Mouse (Mus musculus): ENCODE data around the gene Ptgis. TPM values are rescaled to one million over a fixed set of nuclear protein-coding genes. Genes with fewer than 3 reads are reported as not detected.

Gene Ptgis
- polyA plus RNA-seq, 1 experiment: not detected

GRCm38 (mm10) chr2:167181096-167181495 is 59.3 kb downstream of the Ptgis start:
- TF ChIP-seq POLR2A (IDR thresholded peaks at IDR 0.05; ENCODE audit: insufficient read depth, low read depth, low read length): no peak
- no peak for TF ChIP-seq CTCF (IDR thresholded peaks at IDR 0.05; ENCODE audit: insufficient read depth, low read depth, low read length)
- Histone ChIP-seq H3K4me3 (ENCODE audit: insufficient read depth, low read depth, low read length) (no peak overlapping the region), H3K27ac (ENCODE audit: insufficient read depth, low read depth, low read length) (no peak overlapping the region), H3K4me1 (ENCODE audit: control insufficient read depth, insufficient read depth, low read length) (peaks cover 50% of the 10 kb centered on the region)
- WGBS: 77% methylated on average over 8 of the region's 8 CpGs

GRCm38 (mm10) chr2:167179301-167179700 is 61.1 kb downstream of the Ptgis start:
- peaks cover 49% of the 10 kb centered on the region for H3K4me1 ChIP-seq (ENCODE audit: control insufficient read depth, insufficient read depth, low read length)
- no peak for TF ChIP-seq CTCF (IDR thresholded peaks at IDR 0.05; ENCODE audit: insufficient read depth, low read depth, low read length)
- TF ChIP-seq POLR2A (IDR thresholded peaks at IDR 0.05; ENCODE audit: insufficient read depth, low read depth, low read length): no peak
- 86% methylated on average over 10 of the region's 10 CpGs for WGBS
- H3K4me3 ChIP-seq (ENCODE audit: insufficient read depth, low read depth, low read length): no peak overlapping the region
- H3K27ac ChIP-seq (ENCODE audit: insufficient read depth, low read depth, low read length): no peak overlapping the region

- TF ChIP-seq CTCF (IDR thresholded peaks at IDR 0.05; ENCODE audit: insufficient read depth, low read depth, low read length) (no peak), POLR2A (IDR thresholded peaks at IDR 0.05; ENCODE audit: insufficient read depth, low read depth, low read length) (no peak)
- no peak overlapping the region for H3K4me3 ChIP-seq (ENCODE audit: insufficient read depth, low read depth, low read length)
- H3K27ac ChIP-seq (ENCODE audit: insufficient read depth, low read depth, low read length): no peak overlapping the region
- H3K4me1 ChIP-seq (ENCODE audit: control insufficient read depth, insufficient read depth, low read length): peaks cover 48% of the 10 kb centered on the region
- 44% methylated on average over 10 of the region's 10 CpGs for WGBS
Observed at GRCm38 (mm10) chr2:167177231-167177641, 63.2 kb downstream of the Ptgis start.

- Histone ChIP-seq H3K4me3 (ENCODE audit: insufficient read depth, low read depth, low read length) (no peak overlapping the region), H3K4me1 (ENCODE audit: control insufficient read depth, insufficient read depth, low read length) (peaks cover 36% of the 10 kb centered on the region), H3K27ac (ENCODE audit: insufficient read depth, low read depth, low read length) (no peak overlapping the region)
- TF ChIP-seq POLR2A (IDR thresholded peaks at IDR 0.05; ENCODE audit: insufficient read depth, low read depth, low read length) (no peak), CTCF (IDR thresholded peaks at IDR 0.05; ENCODE audit: insufficient read depth, low read depth, low read length) (no peak)
- WGBS: 84% methylated on average over 6 of the region's 6 CpGs
Observed at GRCm38 (mm10) chr2:167175284-167175683, 65.1 kb downstream of the Ptgis start.

GRCm38 (mm10) chr2:167173051-167173875 is 67.1 kb downstream of the Ptgis start:
- Histone ChIP-seq H3K27ac (ENCODE audit: insufficient read depth, low read depth, low read length) (no peak overlapping the region), H3K4me3 (ENCODE audit: insufficient read depth, low read depth, low read length) (no peak overlapping the region), H3K4me1 (ENCODE audit: control insufficient read depth, insufficient read depth, low read length) (peaks cover 45% of the 10 kb centered on the region)
- TF ChIP-seq POLR2A (IDR thresholded peaks at IDR 0.05; ENCODE audit: insufficient read depth, low read depth, low read length): no peak
- TF ChIP-seq CTCF (IDR thresholded peaks at IDR 0.05; ENCODE audit: insufficient read depth, low read depth, low read length): no peak
- 76% methylated on average over 5 of the region's 5 CpGs for WGBS

- TF ChIP-seq CTCF (IDR thresholded peaks at IDR 0.05; ENCODE audit: insufficient read depth, low read depth, low read length): no peak
- no peak for TF ChIP-seq POLR2A (IDR thresholded peaks at IDR 0.05; ENCODE audit: insufficient read depth, low read depth, low read length)
- Histone ChIP-seq H3K27ac (ENCODE audit: insufficient read depth, low read depth, low read length) (no peak overlapping the region; the same call in 1 of the 2 replicates), H3K4me3 (ENCODE audit: insufficient read depth, low read depth, low read length) (no peak overlapping the region), H3K4me1 (ENCODE audit: control insufficient read depth, insufficient read depth, low read length) (peaks cover 41% of the 10 kb centered on the region)
- WGBS: 39% methylated on average over 11 of the region's 11 CpGs
Observed at GRCm38 (mm10) chr2:167167515-167168212, 72.7 kb downstream of the Ptgis start.

- no peak for TF ChIP-seq POLR2A (IDR thresholded peaks at IDR 0.05; ENCODE audit: insufficient read depth, low read depth, low read length)
- TF ChIP-seq CTCF (IDR thresholded peaks at IDR 0.05; ENCODE audit: insufficient read depth, low read depth, low read length): no peak
- H3K4me3 ChIP-seq (ENCODE audit: insufficient read depth, low read depth, low read length): no peak overlapping the region
- 97% methylated on average over 9 of the region's 9 CpGs for WGBS
- no peak overlapping the region for H3K27ac ChIP-seq (ENCODE audit: insufficient read depth, low read depth, low read length)
- H3K4me1 ChIP-seq (ENCODE audit: control insufficient read depth, insufficient read depth, low read length): peaks cover 37% of the 10 kb centered on the region
Observed at GRCm38 (mm10) chr2:167163600-167163999, 76.8 kb downstream of the Ptgis start.

GRCm38 (mm10) chr2:167163134-167163533 is 77.3 kb downstream of the Ptgis start:
- Histone ChIP-seq H3K4me3 (ENCODE audit: insufficient read depth, low read depth, low read length) (no peak overlapping the region), H3K4me1 (ENCODE audit: control insufficient read depth, insufficient read depth, low read length) (peaks cover 33% of the 10 kb centered on the region), H3K27ac (ENCODE audit: insufficient read depth, low read depth, low read length) (peak overlapping the region; percentile 23)
- 89% methylated on average over 10 of the region's 10 CpGs for WGBS
- TF ChIP-seq CTCF (IDR thresholded peaks at IDR 0.05; ENCODE audit: insufficient read depth, low read depth, low read length): no peak
- TF ChIP-seq POLR2A (IDR thresholded peaks at IDR 0.05; ENCODE audit: insufficient read depth, low read depth, low read length): no peak

- H3K4me3 ChIP-seq (ENCODE audit: insufficient read depth, low read depth, low read length): no peak overlapping the region
- TF ChIP-seq CTCF (IDR thresholded peaks at IDR 0.05; ENCODE audit: insufficient read depth, low read depth, low read length): no peak
- no peak for TF ChIP-seq POLR2A (IDR thresholded peaks at IDR 0.05; ENCODE audit: insufficient read depth, low read depth, low read length)
- peak overlapping the region; percentile 23; the same call in 1 of the 2 replicates for H3K27ac ChIP-seq (ENCODE audit: insufficient read depth, low read depth, low read length)
- peaks cover 30% of the 10 kb centered on the region for H3K4me1 ChIP-seq (ENCODE audit: control insufficient read depth, insufficient read depth, low read length)
- WGBS: 29% methylated on average over 10 of the region's 10 CpGs
Observed at GRCm38 (mm10) chr2:167162516-167163021, 77.8 kb downstream of the Ptgis start.

Measured in olfactory bulb, adult 2 months (tissue).